Mouse (Mus musculus) megakaryocyte, embryonic 14.5 days (primary cell): ENCODE data around the gene Aip.

Experiments
- FLI1 ChIP-seq: IDR thresholded peaks from 2 replicates; pipeline ENCODE4 v1.6.1; 2012; ENCODE audit warnings: low read length, inconsistent platforms, mixed read lengths
- GATA1 ChIP-seq: IDR thresholded peaks from 3 replicates; pipeline ENCODE4 v1.6.1; 2012; ENCODE audit warnings: mixed read lengths, low read length, inconsistent platforms, borderline replicate concordance

DNA sequence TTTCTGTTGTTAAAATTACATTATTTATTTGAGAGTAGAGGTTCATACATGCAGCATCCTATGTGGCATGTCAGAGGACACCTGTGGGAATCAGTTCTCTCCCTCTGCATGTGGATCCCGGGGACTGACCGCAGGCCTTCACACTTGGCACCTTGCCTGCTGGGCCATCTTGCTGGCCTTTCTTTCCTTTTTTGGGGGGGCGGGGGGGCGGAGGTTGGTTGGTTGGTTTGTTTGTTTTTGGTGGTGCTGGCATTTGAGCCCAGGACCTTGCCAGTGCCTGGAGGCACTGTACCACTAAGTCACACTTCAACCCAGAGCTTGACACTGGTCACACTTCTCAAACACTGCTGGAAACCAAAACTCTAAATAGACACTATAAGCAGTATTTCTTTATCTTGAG is 8.7 kb upstream of the Aip start:
- TF ChIP-seq GATA1: no peak
- no peak for TF ChIP-seq FLI1
